Mouse (Mus musculus): ENCODE results near the gene Abo. TPM values are rescaled to one million over a fixed set of nuclear protein-coding genes. Genes with fewer than 3 reads are reported as not detected.

Abo gene
- polyA plus RNA-seq, 1 experiment from 2014 or later: not detected

- DNase-seq: no peak
Observed at GRCm38 (mm10) chr2:26827261-26827975, 37.4 kb downstream of the Abo start.

More at GRCm38 (mm10) chr2:26827261-26827975, 37.4 kb downstream of the Abo start:
- no peak for TF ChIP-seq EP300 (IDR thresholded peaks at IDR 0.05; ENCODE audit: low read depth)
- no peak for TF ChIP-seq CTCF (IDR thresholded peaks at IDR 0.05; ENCODE audit: low read depth)
- Histone ChIP-seq H3K27me3 (ENCODE audit: insufficient read depth, low read length) (no peaks in the 10 kb centered on the region), H3K36me3 (replicated peaks; ENCODE audit: insufficient read depth, low read length) (no peaks in the 10 kb centered on the region), H3K4me1 (ENCODE audit: insufficient read depth) (no peaks in the 10 kb centered on the region), H3K4me2 (ENCODE audit: low read depth, low read length) (no peak overlapping the region), H3K9me3 (ENCODE audit: low read length) (no peaks in the 10 kb centered on the region), H3K4me3 (ENCODE audit: low read depth, low read length) (no peak overlapping the region), H3K27ac (ENCODE audit: low read depth) (no peak overlapping the region), H3K9ac (replicated peaks) (no peak overlapping the region)
- 77% methylated on average over 1 of the region's 1 CpGs for WGBS (ENCODE audit: insufficient replicate concordance)
- ATAC-seq: no peak

Other genes starting within 250 kb of the Abo start
- gene Fam69b, start 236.5 kb downstream of the Abo start, polyA plus RNA-seq (2015; fragmentation: Nextera tagmentation; extraction: Ambion mirVana): 0.48 and 0.56 TPM in 2 replicates
- gene Lcn4, start 193.7 kb downstream of the Abo start, polyA plus RNA-seq (2015; fragmentation: Nextera tagmentation; extraction: Ambion mirVana): 0.14 TPM in 1 of 2 replicates, not detected in the other
- gene Surf6, start 37.9 kb upstream of the Abo start, polyA plus RNA-seq (2015; fragmentation: Nextera tagmentation; extraction: Ambion mirVana): 7.5 and 8.4 TPM in 2 replicates
- 13.2 and 14.4 TPM in 2 replicates for gene Med22, start 45.7 kb upstream of the Abo start, polyA plus RNA-seq (2015; fragmentation: Nextera tagmentation; extraction: Ambion mirVana)
- 341 and 347 TPM in 2 replicates for gene Rpl7a, start 45.8 kb upstream of the Abo start, polyA plus RNA-seq (2015; fragmentation: Nextera tagmentation; extraction: Ambion mirVana)
- 14.6 and 15.3 TPM in 2 replicates for gene Surf2, start 51.4 kb upstream of the Abo start, polyA plus RNA-seq (2015; fragmentation: Nextera tagmentation; extraction: Ambion mirVana)
- gene Surf1, start 51.6 kb upstream of the Abo start, polyA plus RNA-seq (2015; fragmentation: Nextera tagmentation; extraction: Ambion mirVana): 29.8 and 30.1 TPM in 2 replicates
- 105 and 112 TPM in 2 replicates for gene Surf4, start 68.9 kb upstream of the Abo start, polyA plus RNA-seq (2015; fragmentation: Nextera tagmentation; extraction: Ambion mirVana)
- 0.06 TPM in 1 of 2 replicates, not detected in the other for gene Stkld1, start 69.1 kb upstream of the Abo start, polyA plus RNA-seq (2015; fragmentation: Nextera tagmentation; extraction: Ambion mirVana)
- gene Rexo4, start 99.4 kb upstream of the Abo start, polyA plus RNA-seq (2015; fragmentation: Nextera tagmentation; extraction: Ambion mirVana): 13.7 and 14.2 TPM in 2 replicates
- gene Adamts13, start 108.4 kb upstream of the Abo start, polyA plus RNA-seq (2015; fragmentation: Nextera tagmentation; extraction: Ambion mirVana): 1.7 and 1.9 TPM in 2 replicates
- gene Cacfd1, start 144.9 kb upstream of the Abo start, polyA plus RNA-seq (2015; fragmentation: Nextera tagmentation; extraction: Ambion mirVana): 21.1 and 23.5 TPM in 2 replicates
- gene Slc2a6, start 163.0 kb upstream of the Abo start, polyA plus RNA-seq (2015; fragmentation: Nextera tagmentation; extraction: Ambion mirVana): 0.31 and 0.47 TPM in 2 replicates
- 0.49 TPM in 1 of 2 replicates, not detected in the other for gene Mymk, start 207.2 kb upstream of the Abo start, polyA plus RNA-seq (2015; fragmentation: Nextera tagmentation; extraction: Ambion mirVana)
- 1.1 and 1.2 TPM in 2 replicates for gene Adamtsl2, start 214.4 kb upstream of the Abo start, polyA plus RNA-seq (2015; fragmentation: Nextera tagmentation; extraction: Ambion mirVana)

All from liver, postnatal 0 days (tissue).